Mouse (Mus musculus): ENCODE measurements around the gene Ablim2.

Gene Ablim2

DNA sequence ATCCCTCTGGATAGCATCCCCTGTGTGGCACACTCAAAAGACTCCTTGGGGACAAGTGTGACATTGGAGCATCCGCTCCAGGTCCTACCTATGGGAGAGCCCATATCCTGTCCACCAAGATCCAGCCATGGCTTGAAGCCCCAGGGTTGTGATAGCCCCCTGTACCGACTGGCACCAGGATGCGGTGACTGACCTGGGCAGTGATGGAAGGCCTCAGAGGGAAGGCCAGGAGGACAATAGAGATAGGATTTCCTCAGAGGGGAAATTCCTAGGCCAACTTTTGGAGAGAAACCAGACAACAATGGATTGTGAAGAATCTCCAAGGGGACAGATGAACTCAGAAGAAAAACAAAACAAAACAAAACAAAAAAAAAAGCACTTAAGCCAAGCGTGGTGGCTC is 26.7 kb upstream of the Ablim2 start:
- in situ Hi-C loops (cut with MboI; ENCODE audit: low pct_unique_long_range_greater_than_20kb in 1 of 2, low sequenced_read_pairs in 2 of 2, unreplicated experiment in 1 of 2): no loop called here

DNA sequence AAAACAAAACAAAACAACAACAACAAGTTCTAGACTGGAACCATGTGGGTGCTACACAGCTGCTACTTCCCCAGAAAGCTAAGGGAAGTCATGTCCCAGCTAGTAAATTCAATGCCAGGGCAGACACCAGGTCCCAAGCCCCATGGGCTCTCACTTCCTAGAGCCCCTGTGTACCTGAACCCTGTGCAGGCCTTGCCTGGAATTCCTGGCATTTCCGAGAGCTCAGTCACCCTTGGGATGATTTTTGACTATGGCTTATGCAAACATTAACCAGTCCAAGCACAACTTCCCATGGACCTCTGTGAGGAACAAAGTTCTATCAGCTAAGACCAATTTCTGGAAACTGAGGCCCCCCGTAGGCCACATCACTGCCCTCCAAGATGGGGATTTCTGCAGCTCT is 24.2 kb upstream of the Ablim2 start:
- in situ Hi-C loops (cut with MboI; ENCODE audit: low pct_unique_long_range_greater_than_20kb in 1 of 2, low sequenced_read_pairs in 2 of 2, unreplicated experiment in 1 of 2): no loop called here

GRCm38 (mm10) chr5:35737231-35737901 is 20.3 kb upstream of the Ablim2 start:
- in situ Hi-C loops (cut with MboI; ENCODE audit: low pct_unique_long_range_greater_than_20kb in 1 of 2, low sequenced_read_pairs in 2 of 2, unreplicated experiment in 1 of 2): no loop called here

DNA sequence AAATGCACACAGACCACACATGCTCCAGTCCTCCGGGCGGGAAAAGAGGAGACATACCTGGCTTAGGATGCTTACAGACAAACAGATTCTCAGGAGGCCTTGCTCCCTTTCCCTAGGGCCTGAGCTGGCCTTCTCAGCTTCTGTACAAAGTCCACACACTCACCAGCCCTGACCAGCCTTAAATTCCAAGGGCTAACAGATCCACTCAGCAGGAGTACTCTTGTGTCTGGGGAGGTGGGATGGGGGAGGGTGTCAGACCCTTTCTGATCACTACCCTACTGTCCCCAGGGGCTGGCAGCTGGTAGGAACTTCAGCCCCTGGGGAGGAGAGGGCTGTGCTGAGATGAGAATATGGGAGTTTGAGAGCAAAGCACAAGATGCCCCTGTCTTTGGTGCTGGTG is 18.7 kb upstream of the Ablim2 start:
- in situ Hi-C loops (cut with MboI; ENCODE audit: low pct_unique_long_range_greater_than_20kb in 1 of 2, low sequenced_read_pairs in 2 of 2, unreplicated experiment in 1 of 2): no loop called here

DNA sequence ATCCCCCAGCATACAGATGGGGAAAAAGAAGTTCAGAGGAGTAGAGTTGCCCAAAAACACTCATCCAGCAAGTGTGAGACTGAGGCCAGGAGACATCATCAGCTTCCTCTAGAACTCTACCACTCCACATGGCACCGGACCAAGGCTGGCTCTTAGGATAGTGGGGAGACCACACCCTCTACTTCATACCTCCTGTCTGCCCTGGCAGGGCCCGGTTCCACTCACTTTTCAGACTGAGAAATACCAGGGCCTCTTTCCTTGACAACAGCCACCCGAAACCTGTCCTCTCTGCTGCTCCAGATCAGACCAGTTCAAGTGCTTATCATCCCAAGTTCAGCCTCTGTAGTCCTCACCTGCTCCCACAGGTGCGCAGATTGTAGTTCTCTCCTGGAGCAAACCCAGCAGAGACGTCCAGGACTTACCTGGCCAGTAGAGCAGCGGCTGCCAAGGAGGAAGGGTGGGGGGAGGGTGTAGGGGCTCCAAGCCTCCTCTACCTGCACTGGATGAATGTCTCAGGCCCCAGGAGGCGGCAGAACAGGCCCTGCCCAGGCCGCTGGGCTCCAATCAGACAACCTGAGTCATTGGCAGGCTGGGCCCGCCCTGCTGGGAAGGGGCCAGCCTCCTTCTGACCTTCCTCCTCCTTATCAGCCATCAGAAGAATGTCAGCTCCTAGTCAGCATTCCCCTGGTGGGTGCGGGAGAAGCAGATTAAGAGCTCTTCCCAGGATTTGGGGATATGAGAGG is 18.0 kb upstream of the Ablim2 start, which contains the start of gene Sh3tc1:
Gene Sh3tc1 (minus strand): TSS at position 452 of the 743 bp plus-strand sequence.
- in situ Hi-C loops (cut with MboI; ENCODE audit: low pct_unique_long_range_greater_than_20kb in 1 of 2, low sequenced_read_pairs in 2 of 2, unreplicated experiment in 1 of 2): no loop called here

DNA sequence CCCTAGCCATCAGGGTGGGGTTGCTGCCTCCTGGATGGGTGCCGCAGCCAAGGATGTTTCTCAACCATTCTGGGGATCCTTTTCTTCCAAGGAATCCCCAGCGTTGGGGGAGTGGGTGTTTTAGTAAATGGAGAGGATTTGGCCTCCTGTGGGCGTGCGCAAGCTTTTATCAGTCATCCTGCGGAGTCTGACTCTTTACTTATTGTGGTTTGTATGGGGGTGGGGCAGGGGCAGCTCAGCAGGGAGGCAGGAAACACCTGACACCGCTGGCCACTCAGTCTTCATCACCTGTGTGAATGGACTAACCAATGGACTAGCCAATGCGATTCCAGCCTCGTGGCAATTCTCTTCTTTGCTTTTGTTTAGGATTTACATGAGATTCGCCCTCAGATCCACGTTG is 17.0 kb upstream of the Ablim2 start:
- in situ Hi-C loops (cut with MboI; ENCODE audit: low pct_unique_long_range_greater_than_20kb in 1 of 2, low sequenced_read_pairs in 2 of 2, unreplicated experiment in 1 of 2): no loop called here

GRCm38 (mm10) chr5:35741225-35741820 is 16.4 kb upstream of the Ablim2 start:
- in situ Hi-C loops (cut with MboI; ENCODE audit: low pct_unique_long_range_greater_than_20kb in 1 of 2, low sequenced_read_pairs in 2 of 2, unreplicated experiment in 1 of 2): no loop called here

DNA sequence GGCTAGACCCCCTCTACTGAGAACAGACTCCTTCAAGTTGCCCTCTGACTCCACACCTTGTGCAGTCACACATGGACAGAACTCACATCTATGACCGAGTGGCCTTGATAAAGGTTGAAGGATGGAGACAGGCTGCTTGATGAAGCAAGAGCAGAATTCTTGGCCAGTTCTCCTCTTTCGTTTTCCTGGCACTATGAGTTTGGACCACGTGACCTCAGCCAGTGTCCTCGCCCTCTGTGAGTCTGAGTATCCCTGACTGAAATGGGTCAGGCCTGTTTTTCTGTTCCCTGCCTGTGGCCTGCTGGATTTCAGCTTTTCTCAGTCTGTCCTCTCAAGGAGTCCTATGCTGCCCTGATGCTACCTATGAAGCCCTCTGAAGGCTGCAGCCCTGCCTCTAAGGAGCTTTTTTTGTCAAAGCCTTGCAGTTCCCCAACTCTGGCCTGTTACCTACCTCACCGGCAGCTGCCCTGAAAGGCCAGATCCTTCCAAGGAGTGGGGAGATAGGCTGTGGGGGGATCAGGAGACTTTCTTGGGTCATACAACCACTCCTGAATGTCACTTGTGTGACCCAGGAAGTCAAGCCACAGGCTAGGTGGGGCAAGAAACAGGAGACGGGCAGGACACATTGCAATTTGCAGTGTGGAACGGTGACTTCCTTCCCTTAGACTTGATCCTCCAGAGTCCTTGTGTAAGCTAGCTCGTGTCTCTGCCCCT is 14.3 kb upstream of the Ablim2 start:
- in situ Hi-C loops (cut with MboI; ENCODE audit: low pct_unique_long_range_greater_than_20kb in 1 of 2, low sequenced_read_pairs in 2 of 2, unreplicated experiment in 1 of 2): no loop called here

- in situ Hi-C loops (cut with MboI; ENCODE audit: low pct_unique_long_range_greater_than_20kb in 1 of 2, low sequenced_read_pairs in 2 of 2, unreplicated experiment in 1 of 2): no loop called here
Observed at GRCm38 (mm10) chr5:35743990-35744722, 13.5 kb upstream of the Ablim2 start.

- in situ Hi-C loops (cut with MboI; ENCODE audit: low pct_unique_long_range_greater_than_20kb in 1 of 2, low sequenced_read_pairs in 2 of 2, unreplicated experiment in 1 of 2): no loop called here
Observed at GRCm38 (mm10) chr5:35745406-35745805, 12.3 kb upstream of the Ablim2 start.

- in situ Hi-C loops (cut with MboI; ENCODE audit: low pct_unique_long_range_greater_than_20kb in 1 of 2, low sequenced_read_pairs in 2 of 2, unreplicated experiment in 1 of 2): no loop called here
Observed at GRCm38 (mm10) chr5:35746910-35747309, 10.8 kb upstream of the Ablim2 start.

DNA sequence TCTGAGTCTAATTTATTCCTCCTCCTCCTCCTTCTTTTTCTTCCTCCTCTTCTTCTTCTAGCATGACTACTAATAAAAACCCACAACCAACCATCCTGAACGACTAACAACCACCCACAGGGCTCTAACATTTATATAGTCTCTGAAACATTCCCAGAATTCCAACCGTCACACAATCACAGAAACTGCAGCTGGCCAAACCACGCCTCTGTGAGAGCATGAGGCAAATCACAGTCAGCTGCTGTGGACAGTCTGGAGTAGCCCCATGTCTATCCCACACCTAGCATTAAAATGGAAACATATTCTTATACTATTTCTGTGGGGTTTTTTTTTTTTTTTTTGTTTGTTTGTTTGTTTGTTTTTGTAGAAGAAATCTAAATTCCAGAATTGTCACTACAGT is 8.3 kb upstream of the Ablim2 start:
- in situ Hi-C loops (cut with MboI; ENCODE audit: low pct_unique_long_range_greater_than_20kb in 1 of 2, low sequenced_read_pairs in 2 of 2, unreplicated experiment in 1 of 2): no loop called here

- in situ Hi-C loops (cut with MboI; ENCODE audit: low pct_unique_long_range_greater_than_20kb in 1 of 2, low sequenced_read_pairs in 2 of 2, unreplicated experiment in 1 of 2): no loop called here
Observed at GRCm38 (mm10) chr5:35750026-35750425, 7.7 kb upstream of the Ablim2 start.

DNA sequence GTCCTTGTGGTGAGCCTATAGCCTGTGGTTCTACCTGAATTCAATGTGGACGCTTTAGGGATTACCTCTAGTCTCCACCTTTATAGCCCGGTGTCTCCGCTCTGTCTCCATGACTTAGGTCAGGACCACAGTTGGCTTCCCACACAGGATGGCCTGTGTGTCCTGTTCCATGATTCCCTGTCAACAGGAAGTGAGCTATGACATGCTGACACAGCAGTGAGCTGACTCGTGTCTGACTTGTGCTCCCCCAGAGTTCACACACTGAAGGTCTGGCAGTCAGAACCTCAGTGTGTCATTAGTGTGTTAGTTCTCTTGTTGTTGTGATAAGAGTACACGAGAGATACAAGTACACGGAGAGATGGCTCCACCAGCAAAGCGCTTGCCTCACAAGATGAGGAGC is 6.7 kb upstream of the Ablim2 start:
- in situ Hi-C loops (cut with MboI; ENCODE audit: low pct_unique_long_range_greater_than_20kb in 1 of 2, low sequenced_read_pairs in 2 of 2, unreplicated experiment in 1 of 2): no loop called here

DNA sequence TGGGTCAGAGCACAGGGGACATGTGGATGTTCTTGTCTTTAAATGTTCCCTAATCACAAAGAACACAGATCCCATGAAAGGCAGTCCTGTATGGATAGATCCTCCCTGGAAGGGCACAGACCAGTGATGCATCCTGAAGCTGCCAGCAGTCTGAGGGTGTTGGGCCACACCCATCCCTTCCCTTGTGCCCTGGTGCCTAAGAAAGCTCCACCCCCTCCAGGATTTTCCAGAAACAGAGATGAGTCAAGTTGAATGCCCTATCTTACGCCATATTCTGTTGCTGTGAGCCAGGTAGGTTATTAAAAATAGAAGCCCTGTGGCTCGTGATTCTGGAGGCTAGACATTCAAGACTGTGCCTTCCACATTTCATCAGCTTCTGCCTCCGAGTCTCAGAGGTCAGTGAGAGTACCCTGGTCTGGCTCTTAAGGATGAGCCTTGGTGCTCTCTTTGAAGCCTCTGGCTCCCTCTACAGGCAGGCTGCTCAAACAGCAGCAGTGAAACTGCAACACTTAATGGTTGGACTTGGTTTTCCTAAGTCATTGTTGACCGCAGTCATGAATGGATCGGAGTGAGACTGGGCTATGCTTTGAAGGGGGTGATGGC is 2.4 kb upstream of the Ablim2 start:
- in situ Hi-C loops (cut with MboI; ENCODE audit: low pct_unique_long_range_greater_than_20kb in 1 of 2, low sequenced_read_pairs in 2 of 2, unreplicated experiment in 1 of 2): loop anchor here in 1 of 2 experiments (5.0 kb wide), 2 partner anchors 53 to 107 kb away; no protein-coding TSS in a partner anchor

- in situ Hi-C loops (cut with MboI; ENCODE audit: low pct_unique_long_range_greater_than_20kb in 1 of 2, low sequenced_read_pairs in 2 of 2, unreplicated experiment in 1 of 2): loop anchor here in 1 of 2 experiments (5.0 kb wide), 2 partner anchors 54 to 106 kb away; no protein-coding TSS in a partner anchor
Observed at GRCm38 (mm10) chr5:35756020-35756419, 1.7 kb upstream of the Ablim2 start.

DNA sequence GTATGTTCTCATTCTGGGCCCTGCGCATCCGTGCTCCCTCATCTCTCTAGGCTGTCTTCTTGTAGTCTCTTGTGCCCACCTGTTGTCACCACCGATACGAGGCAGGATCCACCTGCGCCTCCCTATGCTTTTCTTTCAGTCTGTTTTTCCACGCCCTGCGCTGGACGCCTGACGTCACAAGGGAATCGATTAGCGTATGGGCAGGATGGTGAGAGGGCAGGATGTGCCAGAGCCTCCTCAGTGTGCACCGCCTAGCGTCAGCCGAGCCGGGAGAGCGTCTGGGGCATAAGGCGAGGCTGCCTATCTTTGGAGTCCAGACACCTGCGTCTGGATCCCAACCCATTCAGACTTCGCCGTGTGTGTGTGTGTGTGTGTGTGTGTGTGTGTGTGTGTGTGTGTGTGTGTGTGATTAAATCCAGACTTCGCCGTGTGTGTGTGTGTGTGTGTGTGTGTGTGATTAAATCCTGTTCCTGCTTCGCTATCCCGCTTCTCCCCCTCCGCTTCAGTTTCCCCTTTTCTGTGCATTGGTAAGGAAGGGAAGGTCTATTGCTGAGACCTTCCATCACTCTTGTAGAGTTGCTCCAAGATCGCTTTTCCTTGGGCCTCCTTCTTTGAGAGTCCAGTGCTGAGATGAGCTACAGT is 562 bp upstream of the Ablim2 start:
- in situ Hi-C loops (cut with MboI; ENCODE audit: low pct_unique_long_range_greater_than_20kb in 1 of 2, low sequenced_read_pairs in 2 of 2, unreplicated experiment in 1 of 2): loop anchor here in 1 of 2 experiments (5.0 kb wide), 2 partner anchors 55 to 105 kb away; no protein-coding TSS in a partner anchor
